Mouse (Mus musculus): ENCODE measurements around the gene Lfng.

Gene Lfng

DNA sequence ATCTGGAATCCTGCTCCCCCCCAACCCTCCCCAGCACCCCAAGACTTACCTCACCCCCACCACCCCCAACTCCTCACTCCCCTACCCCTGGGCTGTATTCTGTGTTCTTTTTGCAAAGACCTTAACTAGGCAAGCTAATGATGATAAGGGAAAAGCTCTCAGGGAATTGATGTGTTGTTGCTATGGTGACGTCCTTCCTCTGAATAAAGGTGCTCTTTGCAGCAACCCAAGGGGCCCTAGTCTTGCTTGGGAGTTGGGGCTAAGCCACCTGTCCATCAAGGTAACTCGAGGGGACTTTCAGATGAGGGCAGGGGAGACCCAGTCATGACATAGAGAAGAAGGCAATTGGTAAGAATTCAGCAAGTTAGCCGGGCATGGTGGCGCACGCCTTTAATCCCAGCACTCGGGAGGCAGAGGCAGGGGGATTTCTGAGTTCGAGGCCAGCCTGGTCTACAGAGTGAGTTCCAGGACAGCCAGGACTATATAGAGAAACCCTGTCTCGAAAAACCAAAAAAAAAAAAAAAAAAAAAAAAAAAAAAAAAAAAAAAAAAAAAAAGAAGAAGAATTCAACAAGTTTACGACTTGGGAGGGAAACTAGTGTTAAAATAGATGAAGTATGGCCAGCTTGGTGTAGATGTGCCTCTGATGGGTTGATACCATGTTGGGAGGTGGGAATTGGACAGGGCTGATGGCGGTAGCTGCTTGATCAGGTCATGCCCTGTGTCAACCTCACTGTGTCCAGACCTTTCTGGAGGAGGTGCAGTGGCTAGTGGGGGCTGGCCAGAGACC, 8.4 kb downstream of the Lfng start:
- DNase-seq (ENCODE audit: low spot score in 2 of 2), result no peak

DNA sequence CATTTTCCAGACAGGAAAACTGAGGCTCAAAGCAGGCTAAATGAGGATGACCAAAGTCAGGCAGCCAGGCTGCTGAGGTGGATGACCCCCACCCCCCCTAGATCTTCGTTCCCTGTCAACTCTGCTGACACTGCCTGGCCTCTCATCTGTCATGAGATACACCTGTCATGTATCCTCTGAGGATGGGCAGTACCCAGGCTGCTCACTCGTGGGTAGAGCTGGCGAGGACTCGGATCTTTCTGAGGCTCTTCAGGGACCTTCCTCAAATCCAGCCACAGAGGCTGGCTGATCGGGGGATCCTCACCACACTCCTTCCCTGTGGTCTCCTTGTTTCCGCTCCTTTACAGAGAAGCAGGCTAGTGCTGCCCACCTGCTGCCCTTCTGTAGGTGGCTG, 9.0 kb downstream of the Lfng start:
- no peak for DNase-seq (ENCODE audit: low spot score in 2 of 2)

DNA sequence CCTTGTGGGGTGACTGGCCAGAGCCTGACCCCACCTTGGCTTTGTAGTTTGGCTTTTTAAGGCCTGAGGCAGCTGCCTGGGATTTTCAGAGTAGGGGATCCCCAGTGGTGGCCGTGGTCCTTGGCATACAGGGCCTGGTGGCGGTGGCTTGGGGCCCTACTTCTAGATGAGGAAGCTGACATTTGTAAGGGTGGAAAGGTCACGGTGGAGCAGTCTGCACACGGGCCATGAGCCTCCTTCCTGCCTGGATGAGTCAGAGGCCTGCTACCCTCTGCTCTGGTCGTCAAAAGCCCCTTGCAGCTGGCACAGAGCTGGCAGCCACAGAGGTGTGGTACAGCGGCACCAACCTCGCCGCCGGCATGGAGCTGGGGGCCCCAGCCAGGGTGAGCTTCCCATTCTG, 9.6 kb downstream of the Lfng start:
- no peak for DNase-seq (ENCODE audit: low spot score in 2 of 2)

DNA sequence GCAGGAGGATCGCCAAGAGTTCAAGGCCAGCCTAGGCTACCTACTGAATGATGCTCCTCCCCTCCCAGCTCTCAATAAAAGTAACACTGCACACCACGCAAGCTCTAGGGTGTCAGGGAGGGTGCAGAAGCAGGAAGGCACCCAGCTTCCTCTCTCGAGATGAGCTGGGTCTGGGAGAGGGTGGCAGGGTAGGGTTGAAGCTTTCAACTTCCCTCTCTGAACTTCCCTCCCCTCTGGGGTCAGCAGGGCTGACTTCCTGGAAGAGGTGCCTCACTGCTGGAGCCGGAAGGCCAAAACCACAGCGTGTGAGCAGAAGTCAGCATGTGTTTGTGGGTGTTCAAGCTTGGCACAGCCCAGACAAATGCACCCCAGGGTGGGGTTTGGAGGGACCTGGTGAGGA, 10.6 kb downstream of the Lfng start:
- DNase-seq (ENCODE audit: low spot score in 2 of 2), result no peak

DNA sequence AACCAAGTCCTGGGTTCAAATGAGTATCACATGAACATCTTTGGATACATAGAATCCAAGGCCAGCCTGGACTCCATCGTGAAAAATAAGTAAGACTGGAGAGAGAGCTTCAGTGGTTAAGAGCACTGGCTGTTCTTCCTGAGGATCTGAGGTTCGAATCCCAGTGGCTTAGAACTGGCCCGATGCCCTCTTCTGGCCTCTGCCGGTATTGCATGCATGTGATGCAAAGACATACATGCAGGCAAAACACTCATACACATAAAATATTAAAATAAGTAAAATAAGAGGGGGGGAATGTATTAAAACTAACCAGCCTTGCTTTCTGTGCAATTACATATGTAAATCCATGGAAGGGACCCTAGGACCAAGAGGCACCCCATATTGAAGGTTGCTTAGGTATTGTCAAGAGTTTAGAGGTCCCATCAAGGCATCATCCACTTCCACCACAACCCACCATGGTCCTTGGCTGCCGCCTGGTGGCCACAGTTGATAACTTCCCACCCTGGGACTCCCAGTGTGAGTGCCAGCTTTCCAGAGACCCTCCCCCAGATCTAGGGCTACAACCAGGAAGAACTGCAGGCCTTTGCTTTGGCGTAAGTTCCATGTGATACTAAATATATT, 12.1 kb downstream of the Lfng start:
- peak in 1 of 2 experiments; percentile 71 for DNase-seq (ENCODE audit: low spot score in 2 of 2)

DNA sequence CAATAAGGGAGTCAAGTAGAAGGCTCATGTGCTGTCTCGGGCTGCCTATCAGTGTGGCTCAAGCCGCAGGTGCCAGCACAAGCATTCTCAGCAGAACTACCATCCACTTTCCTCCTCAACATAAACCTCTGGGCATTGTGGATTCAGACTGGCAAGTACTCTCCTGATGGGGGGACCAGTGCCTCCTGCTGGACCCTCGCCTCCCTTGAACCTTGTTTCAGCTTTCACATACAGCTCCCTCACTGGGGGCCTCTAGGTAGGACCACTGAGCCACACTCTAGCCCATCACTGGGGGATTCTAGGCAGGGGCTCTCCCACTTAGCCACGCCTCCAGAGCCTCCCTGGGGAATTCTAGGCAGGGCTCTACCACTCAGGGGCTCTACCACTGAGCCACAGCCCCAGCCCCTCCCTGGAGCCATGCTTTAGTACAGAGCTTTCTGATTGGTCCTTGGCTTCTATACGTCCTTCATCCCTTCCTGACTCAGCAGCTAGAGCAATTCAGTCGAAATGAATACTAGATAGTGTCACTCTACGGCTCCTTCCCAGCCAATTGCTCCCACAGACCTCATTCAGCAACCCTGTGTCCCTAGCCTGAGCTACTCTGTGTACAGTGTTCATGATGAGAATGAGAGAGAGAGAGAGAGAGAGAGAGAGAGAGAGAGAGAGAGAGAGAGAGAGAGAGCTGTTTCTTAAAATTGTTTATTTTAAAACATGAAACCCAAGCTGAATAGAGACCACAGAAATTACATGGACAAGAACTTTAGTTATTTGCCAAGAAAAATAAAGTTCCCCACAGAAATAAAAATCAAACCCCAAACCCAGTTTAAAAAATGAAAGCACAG, 13.0 kb downstream of the Lfng start:
- DNase-seq (ENCODE audit: low spot score in 2 of 2), result no peak

DNA sequence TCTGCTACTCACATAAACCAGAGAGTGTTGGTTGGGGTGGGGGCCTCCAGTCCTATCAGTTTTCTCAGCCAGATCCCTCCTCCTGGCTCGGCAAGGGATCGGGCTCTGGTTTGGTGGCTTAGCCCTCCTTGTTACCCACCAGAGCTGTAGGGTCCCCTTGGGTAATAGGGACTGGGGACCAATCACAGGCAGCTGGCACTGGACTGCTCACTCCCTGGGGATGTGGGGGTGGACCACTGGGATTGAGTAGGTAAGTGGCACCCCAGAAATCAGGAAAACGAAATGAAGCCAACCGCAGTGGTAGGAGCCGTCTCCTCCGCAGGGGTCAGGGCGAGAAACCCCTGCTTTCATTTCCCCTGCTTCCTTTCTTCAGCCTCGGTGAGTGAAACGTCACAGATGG, 14.0 kb downstream of the Lfng start:
- DNase-seq (ENCODE audit: low spot score in 2 of 2), result no peak

DNA sequence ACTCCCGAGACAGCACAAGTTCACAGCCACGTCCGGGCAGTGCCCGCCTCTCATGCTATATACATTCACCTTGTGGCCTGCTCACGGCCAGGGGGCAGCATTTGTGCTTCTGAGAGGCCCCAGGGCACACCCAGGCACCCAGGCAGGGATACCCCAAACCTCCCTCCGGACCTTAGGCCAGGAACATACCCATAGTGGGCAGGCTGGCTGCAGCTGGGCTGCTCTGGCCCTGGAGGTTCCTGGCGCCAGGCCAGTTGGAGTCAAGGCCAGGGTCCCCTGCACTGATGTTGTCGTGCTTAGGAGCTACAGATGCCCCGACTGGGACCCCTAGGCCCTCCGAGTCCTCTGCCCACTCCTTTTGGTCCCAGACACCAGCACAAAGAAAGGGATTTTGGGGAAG, 14.4 kb downstream of the Lfng start:
- no peak for DNase-seq (ENCODE audit: low spot score in 2 of 2)

DNA sequence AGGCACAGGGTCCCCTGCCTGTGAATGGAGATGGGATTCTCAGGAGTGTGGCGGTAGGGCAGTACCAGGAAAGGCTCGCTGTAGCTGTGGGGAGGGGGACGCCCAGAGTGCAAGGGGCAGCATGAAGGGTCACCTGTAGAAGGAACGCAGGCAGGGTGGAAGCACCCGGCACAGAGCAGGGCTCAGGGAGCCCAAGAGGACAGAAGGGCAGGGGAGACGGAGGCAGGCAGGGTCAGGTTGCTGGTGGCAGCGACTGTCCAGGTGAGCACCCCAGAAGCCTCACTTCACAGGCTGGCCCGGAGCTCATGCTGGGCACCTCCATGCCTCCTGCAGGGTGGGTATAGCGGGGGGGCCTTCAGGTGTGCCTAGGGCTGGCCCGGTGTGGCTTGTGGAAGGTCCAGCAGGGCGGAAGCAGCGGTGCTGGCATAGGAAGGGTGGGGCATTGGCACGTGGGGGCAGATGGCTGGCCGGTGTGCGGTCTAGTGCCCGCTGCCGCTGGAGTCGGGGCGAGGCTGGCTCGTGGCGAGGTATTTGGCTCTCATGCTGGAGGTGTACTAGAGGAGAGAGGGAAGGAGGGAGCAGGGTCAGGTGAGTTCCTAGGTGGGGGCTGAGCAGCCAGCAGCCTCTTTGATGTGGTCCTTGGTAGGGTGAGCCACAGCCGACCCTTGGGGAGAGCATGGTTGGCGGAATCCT, 16.0 kb downstream of the Lfng start:
- DNase-seq (ENCODE audit: low spot score in 2 of 2), result no peak

DNA sequence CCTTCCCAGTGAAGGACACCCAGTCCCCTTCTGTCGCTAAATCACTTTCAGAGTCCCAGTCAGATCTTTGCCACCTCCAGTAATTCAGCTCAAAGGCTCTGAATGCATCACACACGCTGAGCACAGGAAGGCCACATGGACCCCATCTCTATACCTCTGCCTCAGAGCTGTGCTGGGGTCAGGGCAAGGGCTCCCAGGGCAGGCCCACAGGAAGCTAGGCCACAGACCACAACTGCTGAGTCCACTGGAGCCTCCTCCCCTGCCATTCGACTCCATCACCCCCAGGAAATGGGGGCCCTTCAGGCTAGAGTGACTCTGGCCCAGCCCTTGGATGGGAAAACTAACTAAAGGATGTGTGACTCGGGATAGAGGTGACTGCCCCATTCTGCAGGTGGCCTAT, 16.7 kb downstream of the Lfng start:
- no peak for DNase-seq (ENCODE audit: low spot score in 2 of 2)

DNA sequence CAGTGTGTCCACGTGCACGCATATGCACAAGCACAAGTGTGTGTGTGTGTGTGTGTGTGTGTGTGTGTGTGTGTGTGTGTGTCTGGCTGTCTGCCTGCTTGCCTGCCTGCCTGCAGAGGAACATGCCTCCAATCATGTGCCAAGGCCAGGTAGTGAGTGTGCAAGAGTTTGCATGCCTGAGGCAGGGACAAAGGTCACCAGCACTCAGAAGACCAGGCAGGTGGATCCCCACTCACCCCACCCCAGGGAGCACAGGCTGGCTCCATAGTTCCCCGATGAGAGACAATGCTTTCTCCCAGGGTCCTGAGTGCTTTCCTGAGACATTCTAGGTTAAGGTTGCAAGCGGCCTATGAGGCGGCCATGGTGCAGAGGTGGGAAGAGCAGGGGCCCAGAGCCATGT, 17.1 kb downstream of the Lfng start:
- no peak for DNase-seq (ENCODE audit: low spot score in 2 of 2)

DNA sequence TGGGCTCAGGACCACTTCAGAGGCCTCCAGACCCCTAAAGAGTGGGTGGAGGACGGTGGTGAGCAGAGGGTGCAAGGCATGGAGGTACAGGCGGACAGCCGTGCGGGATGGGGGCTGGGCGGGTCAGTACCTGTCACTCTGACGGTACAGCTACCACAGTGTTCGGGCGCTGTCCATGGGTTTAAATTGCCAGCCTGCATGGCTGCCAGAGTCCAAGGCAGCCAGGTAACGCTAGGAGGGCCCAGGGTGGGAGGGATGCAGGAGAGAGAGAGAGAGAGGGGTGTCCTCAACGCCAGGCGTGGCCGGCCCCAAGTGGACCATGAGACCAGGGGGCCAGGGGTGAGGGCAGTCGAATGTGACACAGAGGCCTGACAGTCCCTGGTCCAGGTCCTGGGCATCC, 17.8 kb downstream of the Lfng start:
- no peak for DNase-seq (ENCODE audit: low spot score in 2 of 2)

DNA sequence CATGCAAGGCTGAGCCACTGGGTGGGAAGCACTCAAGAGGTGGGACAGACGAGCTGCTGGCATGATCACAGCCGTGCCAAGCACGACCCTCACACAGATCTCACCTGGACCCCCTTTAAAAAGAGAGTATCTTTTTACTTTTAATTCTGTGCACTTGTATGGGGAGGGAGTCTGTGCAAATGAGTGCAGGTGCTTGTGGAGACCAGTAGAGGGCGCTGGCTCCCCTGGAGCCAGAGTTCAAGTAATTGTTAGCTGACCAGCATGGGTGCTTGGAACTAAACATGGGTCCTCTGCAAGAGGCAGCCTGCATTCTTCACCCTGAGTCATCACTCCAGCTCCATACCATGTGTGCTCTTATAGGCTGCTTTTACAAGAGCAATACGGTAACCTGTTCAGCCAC, 20.5 kb downstream of the Lfng start:
- no peak for DNase-seq (ENCODE audit: low spot score in 2 of 2)

DNA sequence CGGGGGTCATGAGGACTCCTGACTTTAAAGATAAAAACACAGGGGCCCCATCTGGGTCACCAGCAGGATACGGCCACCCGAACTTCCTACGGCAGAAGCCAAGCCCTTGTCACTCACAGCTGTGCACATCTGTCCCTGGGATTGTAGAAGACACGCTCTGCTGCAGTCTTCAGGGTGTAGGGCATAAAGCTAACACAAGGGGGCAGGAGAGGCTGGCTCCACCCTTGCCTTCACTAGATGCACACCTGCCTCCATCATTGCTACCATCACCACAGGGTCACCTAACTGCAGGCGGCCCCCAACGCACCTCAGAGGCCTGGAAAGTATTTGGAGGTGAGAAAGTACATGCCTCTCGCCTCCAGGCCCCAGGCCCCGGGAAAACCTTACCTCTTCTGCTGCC, 21.9 kb downstream of the Lfng start:
- no peak for DNase-seq (ENCODE audit: low spot score in 2 of 2)

DNA sequence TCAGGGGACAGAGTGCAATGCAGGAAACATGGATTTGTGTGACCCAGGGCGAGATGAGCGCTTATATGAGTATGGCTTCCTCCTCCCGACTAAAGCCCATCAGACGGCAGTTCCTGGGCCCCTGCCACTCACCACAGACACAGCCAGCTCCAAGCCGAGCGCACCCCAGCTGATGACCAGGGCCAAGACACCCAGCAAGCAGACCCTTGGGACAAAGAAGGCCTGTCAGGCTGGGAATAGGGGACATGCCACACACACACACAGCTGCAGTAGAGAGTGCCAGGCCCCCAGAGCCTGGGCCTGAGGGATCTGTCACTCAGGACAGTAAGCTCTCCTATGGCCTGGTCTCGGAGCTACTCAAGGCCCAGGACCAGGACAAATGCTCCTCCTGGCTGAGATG, 26.3 kb downstream of the Lfng start:
- no peak for DNase-seq (ENCODE audit: low spot score in 2 of 2)

DNA sequence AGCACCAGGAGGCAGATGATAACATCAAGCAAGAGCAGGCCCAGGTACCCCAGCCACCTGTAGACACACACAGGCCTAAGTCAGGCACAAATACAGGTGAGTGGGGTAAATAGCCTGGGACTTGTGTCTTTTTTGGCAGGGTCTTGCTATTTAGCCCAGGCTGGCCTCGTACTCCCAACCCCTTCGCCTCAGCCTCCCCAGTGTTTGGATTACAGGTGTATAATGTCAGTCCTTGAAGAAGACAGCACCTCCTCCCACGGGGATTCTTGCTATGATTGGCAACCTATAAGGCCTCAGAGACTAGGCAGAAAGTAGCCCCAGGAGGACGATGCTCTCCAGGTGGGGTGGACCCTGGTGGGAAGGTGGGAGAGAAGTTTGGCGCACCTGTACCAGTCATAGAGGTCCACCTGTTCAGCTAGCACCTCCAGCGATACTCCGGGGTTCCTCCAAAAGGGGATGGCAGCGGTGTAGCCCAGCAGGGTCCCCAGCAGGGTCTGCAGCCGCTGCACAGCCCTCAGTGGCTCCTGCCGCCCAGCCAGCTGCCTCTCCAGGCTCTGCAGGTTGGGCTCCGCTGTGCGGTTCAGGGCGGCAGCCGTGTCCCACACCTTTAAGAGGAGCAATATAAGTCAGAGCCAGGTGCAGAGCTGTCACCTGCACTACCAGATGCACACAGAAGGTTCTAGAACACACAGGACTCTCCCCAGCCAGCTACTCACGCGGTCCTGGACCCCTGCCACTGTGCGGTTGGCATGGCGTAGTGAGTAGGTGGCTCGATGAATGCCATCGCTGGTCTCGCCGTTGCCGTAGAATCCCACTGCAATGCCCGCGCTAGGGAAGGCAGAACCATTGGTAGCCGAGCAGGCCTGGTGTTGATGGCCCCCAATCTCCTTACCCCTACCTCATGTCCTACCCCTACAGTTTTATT, 27.9 kb downstream of the Lfng start:
- DNase-seq (ENCODE audit: low spot score in 2 of 2), result no peak

DNA sequence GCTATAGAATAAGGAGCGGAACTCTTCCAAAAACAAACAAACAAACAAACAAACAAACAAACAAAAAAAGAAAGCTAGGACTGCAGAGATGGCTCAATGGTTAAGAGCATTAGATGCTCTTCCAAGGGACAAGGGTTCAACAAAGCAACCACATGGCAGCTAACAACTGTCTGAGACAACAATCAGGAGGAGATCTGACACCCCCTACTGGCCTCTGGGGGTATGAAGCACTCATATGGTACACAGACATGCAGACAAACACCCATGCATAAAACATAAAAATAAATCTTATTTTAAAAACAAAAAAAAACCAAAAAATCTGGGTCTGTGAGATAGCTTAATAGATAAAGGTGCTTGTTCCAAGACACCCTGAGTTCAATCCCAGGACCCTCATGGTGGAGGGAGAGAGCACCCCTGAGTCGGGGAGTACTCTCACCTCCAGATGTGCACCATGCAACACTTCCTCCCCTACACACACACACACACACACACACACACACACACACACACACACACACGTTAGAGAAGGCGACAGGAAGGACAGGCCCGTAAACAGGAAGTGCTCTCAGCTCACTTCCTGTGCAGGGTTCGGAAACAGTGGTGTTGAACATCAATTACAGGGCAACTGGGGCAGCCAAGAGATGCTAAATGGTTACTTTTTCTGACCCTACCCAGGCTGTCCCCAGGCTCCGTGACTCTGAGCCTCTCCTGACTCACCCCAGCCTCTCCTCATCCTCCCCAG, 29.4 kb downstream of the Lfng start:
- DNase-seq (ENCODE audit: low spot score in 2 of 2), result no peak

DNA sequence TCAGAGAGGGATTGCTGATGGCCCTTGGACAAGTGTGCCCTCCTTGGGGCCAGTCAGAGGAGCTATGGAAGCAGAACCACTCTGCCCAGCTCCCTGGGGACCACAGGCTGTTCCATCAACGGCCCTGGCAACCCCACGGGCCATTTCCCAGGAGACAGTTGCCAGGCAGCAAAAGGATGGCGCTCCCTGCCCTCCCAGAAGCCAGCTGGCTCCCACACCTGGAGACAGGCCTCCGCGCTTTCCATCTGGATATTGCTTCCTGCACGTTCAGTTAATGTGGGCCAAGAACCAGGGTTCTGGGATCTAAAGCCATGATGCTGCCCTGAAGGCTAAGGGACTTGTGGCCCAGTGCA, 29.9 kb downstream of the Lfng start:
- DNase-seq (ENCODE audit: low spot score in 2 of 2), result no peak

DNA sequence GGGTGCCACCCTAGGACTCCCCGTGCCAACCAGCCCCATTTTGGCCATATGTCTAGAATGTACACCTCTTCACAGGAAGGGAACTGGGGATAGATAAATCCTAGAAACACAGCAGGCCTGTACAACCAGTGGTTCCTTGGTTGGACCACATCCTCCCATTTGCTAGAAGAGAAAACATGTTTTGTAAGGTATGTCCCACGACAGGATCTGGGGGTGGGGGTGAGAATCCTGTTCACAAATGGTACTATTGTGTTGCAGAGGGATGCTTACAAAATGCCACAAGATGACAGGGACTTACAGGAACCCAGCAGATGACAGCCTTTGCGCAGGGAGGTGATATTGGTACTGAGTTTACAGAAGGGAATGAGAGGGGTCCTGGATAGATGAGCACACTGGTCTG, 30.9 kb downstream of the Lfng start:
- no peak for DNase-seq (ENCODE audit: low spot score in 2 of 2)

DNA sequence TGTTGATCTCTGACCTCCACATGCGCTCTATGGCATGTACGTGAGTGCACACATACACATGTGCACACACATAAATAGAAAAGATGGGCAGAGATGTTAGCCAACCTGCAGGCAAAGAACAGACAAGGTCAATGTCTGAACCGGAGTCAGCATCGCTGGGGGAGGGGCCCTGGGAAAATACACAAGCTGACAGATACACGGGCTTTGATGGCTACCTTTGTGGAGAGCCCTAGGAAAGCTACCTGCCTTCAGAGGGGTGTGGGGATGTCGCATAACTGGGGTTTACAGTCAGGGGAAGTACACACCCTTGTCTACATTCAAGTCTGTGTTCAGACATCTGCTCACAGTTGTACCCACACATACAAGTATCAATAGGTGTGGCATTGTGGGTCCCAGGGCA, 31.4 kb downstream of the Lfng start:
- no peak for DNase-seq (ENCODE audit: low spot score in 2 of 2)

DNA sequence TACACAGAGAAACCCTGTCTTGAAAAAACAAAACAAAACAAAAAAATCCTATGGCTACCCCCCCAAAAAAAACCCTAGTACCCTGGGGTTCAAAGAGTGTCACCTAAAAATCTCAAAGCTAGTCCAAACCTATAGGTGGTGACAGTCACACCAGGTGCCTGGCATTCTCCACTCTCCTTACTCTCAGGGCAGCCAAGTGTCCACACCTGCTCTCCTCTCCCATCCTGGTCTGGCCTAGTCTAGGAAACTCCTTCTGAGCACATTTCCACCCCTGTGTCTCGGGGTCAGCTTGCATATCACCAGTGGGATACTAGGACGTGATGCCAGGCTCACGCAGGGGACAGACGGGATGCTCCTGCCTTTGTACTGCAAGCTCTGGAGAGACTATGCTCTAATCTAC, 32.2 kb downstream of the Lfng start:
- DNase-seq (ENCODE audit: low spot score in 2 of 2), result no peak
